ENCODE assay signal across 29 mouse cellular contexts in the genomic region with DNA sequence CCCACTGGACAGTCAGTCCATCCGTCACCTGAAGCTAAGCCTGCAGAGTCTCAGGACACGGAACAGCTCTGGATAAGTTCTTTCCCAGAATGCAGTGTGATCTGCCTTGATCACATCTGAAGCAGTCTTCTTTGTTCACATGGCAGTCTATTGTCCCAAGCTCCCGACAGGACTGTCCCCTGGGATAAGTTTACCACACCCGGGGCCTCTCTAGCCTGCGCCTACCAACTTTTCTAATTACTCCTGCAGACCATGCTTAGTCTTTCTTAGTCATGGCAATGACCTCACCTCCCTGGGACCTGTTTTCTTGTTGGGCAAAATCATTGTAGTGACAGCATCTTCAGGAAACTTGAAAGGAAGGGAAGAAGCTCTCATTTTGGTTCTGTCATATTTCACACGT. TPM values are rescaled to one million over a fixed set of nuclear protein-coding genes. Genes with fewer than 3 reads are reported as not detected.
"Had no signal": no experiment of that assay in that cellular context is flagged by ENCODE, and none has a peak within 500 bp of the region (broad histone marks: within the 10 kb centered on the region; RNA-seq: fewer than 3 reads in every experiment).

No protein-coding gene starts in this region.

- DNase-seq: gastrocnemius, adult 2 months; gastrocnemius, postnatal 10 days; gastrocnemius, postnatal 25 days; heart, postnatal 10 days; heart, postnatal 4 days; kidney, adult 18-20 months; kidney, adult 8-10 months; kidney, postnatal 10 days; kidney, postnatal 25 days; kidney, postnatal 4 days; liver; liver, embryonic 13.5 days had no signal

- H3K4me2 ChIP-seq: heart, embryonic 12.5 days; hindbrain, embryonic 12.5 days; hindbrain, embryonic 14.5 days; intestine, embryonic 15.5 days; limb, embryonic 12.5 days; liver, embryonic 11.5 days; liver, embryonic 13.5 days had no signal

- H3K27me3 ChIP-seq: heart, embryonic 12.5 days; hindbrain, embryonic 12.5 days; intestine, embryonic 15.5 days; limb, embryonic 12.5 days; liver, embryonic 13.5 days had no signal

- ATAC-seq: hindbrain, embryonic 16.5 days; inflammation-experienced regulatory T-cells, adult 6 months; intestine, embryonic 15.5 days; intestine, postnatal 0 days had no signal

- H3K4me3 ChIP-seq: gastrocnemius, adult 2 months; heart, embryonic 12.5 days; hindbrain, embryonic 10.5 days; hindbrain, embryonic 12.5 days; intestine, embryonic 15.5 days; layer of hippocampus, adult 2 months; left cerebral cortex, adult 2 months; limb, embryonic 10.5 days; limb, embryonic 12.5 days; liver, embryonic 13.5 days had no signal

- H3K4me1 ChIP-seq: hindbrain, embryonic 12.5 days; limb, embryonic 12.5 days; liver, embryonic 13.5 days had no signal

- H3K27ac ChIP-seq: gastrocnemius, adult 2 months; hindbrain, embryonic 10.5 days; hindbrain, embryonic 12.5 days; hindbrain, embryonic 14.5 days; intestine, embryonic 15.5 days; layer of hippocampus, adult 2 months; left cerebral cortex, adult 2 months; limb, embryonic 10.5 days; limb, embryonic 12.5 days; liver, embryonic 13.5 days had no signal

- H3K9me3 ChIP-seq: heart, embryonic 12.5 days; hindbrain, embryonic 10.5 days; hindbrain, embryonic 12.5 days; intestine, embryonic 15.5 days; limb, embryonic 10.5 days; limb, embryonic 12.5 days; liver, embryonic 13.5 days had no signal

- H3K9ac ChIP-seq: heart, embryonic 12.5 days; hindbrain, embryonic 12.5 days; hindbrain, embryonic 14.5 days; intestine, embryonic 15.5 days; limb, embryonic 12.5 days; liver, embryonic 13.5 days had no signal

RNA-seq across cellular contexts. Expression of a gene that starts 8.8 kb away (rescaled TPM):
- polyA plus RNA-seq: inflammation-experienced regulatory T-cells, adult 6 months; liver, embryonic 13.5 days had no signal

RNA-seq across cellular contexts. Expression of a gene that starts 16.5 kb away (rescaled TPM):
- total RNA-seq: granulocyte monocyte progenitor cell, adult 5-6 weeks; layer of hippocampus, adult 2 months; layer of hippocampus, postnatal 25 days; left cerebral cortex, postnatal 14 days had no signal
- polyA plus RNA-seq: frontal cortex, adult 2 months; inflammation-experienced regulatory T-cells, adult 6 months; intestine, postnatal 0 days; limb, embryonic 10.5 days; liver, embryonic 13.5 days had no signal

RNA-seq across cellular contexts. Expression of a gene that starts 47.3 kb away (rescaled TPM):
- total RNA-seq: granulocyte monocyte progenitor cell, adult 5-6 weeks had no signal
